Mouse (Mus musculus): ENCODE data around the gene Fam186b. TPM values are rescaled to one million over a fixed set of nuclear protein-coding genes. Genes with fewer than 3 reads are reported as not detected.

Gene Fam186b
- polyA plus RNA-seq, 1 experiment from 2014 or later = 0.74 TPM

- DNase-seq (no peak), ATAC-seq (ENCODE audit: low FRiP score, low TSS enrichment) (no peak)
- no peak overlapping the region for H3K9ac ChIP-seq (replicated peaks; ENCODE audit: low read length)
- no peak overlapping the region for H3K4me2 ChIP-seq (ENCODE audit: low read length)
- H3K9me3 ChIP-seq (ENCODE audit: control insufficient read depth, low read length) = no peaks in the 10 kb centered on the region
- H3K36me3 ChIP-seq (ENCODE audit: control insufficient read depth, insufficient read depth, low read length) = peaks cover 53% of the 10 kb centered on the region
- WGBS = 69% methylated on average over 2 of the region's 2 CpGs
- H3K4me3 ChIP-seq (replicated peaks; ENCODE audit: low read depth, low read length) = no peak overlapping the region
- H3K4me1 ChIP-seq (ENCODE audit: control insufficient read depth, insufficient read depth, low read length) = no peaks in the 10 kb centered on the region
- H3K27ac ChIP-seq (replicated peaks; ENCODE audit: low read depth, low read length) = no peak overlapping the region
- H3K27me3 ChIP-seq (ENCODE audit: control insufficient read depth, insufficient read depth, low read length) = no peaks in the 10 kb centered on the region
These were observed 30.7 kb upstream of the Fam186b start for GRCm38 (mm10) chr15:99326407-99326806.

GRCm38 (mm10) chr15:99325598-99325997 lies 29.9 kb upstream of the Fam186b start:
- Histone ChIP-seq H3K36me3 (ENCODE audit: control insufficient read depth, insufficient read depth, low read length) (peaks cover 61% of the 10 kb centered on the region), H3K4me2 (ENCODE audit: low read length) (no peak overlapping the region), H3K27ac (replicated peaks; ENCODE audit: low read depth, low read length) (no peak overlapping the region), H3K4me1 (ENCODE audit: control insufficient read depth, insufficient read depth, low read length) (no peaks in the 10 kb centered on the region), H3K9me3 (ENCODE audit: control insufficient read depth, low read length) (no peaks in the 10 kb centered on the region), H3K4me3 (replicated peaks; ENCODE audit: low read depth, low read length) (no peak overlapping the region), H3K27me3 (ENCODE audit: control insufficient read depth, insufficient read depth, low read length) (no peaks in the 10 kb centered on the region), H3K9ac (replicated peaks; ENCODE audit: low read length) (no peak overlapping the region)
- DNase-seq = no peak
- WGBS = 95% methylated on average over 6 of the region's 6 CpGs
- no peak for ATAC-seq (ENCODE audit: low FRiP score, low TSS enrichment)

GRCm38 (mm10) chr15:99324151-99324550 lies 28.5 kb upstream of the Fam186b start:
- H3K9ac ChIP-seq (replicated peaks; ENCODE audit: low read length) = no peak overlapping the region
- no peaks in the 10 kb centered on the region for H3K4me1 ChIP-seq (ENCODE audit: control insufficient read depth, insufficient read depth, low read length)
- H3K9me3 ChIP-seq (ENCODE audit: control insufficient read depth, low read length) = no peaks in the 10 kb centered on the region
- H3K4me3 ChIP-seq (replicated peaks; ENCODE audit: low read depth, low read length) = no peak overlapping the region
- DNase-seq (no peak), ATAC-seq (ENCODE audit: low FRiP score, low TSS enrichment) (no peak)
- WGBS = 91% methylated on average over 9 of the region's 9 CpGs
- no peak overlapping the region for H3K4me2 ChIP-seq (ENCODE audit: low read length)
- H3K36me3 ChIP-seq (ENCODE audit: control insufficient read depth, insufficient read depth, low read length) = peaks cover 75% of the 10 kb centered on the region
- H3K27ac ChIP-seq (replicated peaks; ENCODE audit: low read depth, low read length) = no peak overlapping the region
- no peaks in the 10 kb centered on the region for H3K27me3 ChIP-seq (ENCODE audit: control insufficient read depth, insufficient read depth, low read length)

- no peaks in the 10 kb centered on the region for H3K27me3 ChIP-seq (ENCODE audit: control insufficient read depth, insufficient read depth, low read length)
- 89% methylated on average over 9 of the region's 9 CpGs for WGBS
- no peak overlapping the region for H3K4me3 ChIP-seq (replicated peaks; ENCODE audit: low read depth, low read length)
- H3K36me3 ChIP-seq (ENCODE audit: control insufficient read depth, insufficient read depth, low read length) = peaks cover 92% of the 10 kb centered on the region
- H3K9me3 ChIP-seq (ENCODE audit: control insufficient read depth, low read length) = no peaks in the 10 kb centered on the region
- no peaks in the 10 kb centered on the region for H3K4me1 ChIP-seq (ENCODE audit: control insufficient read depth, insufficient read depth, low read length)
- no peak for ATAC-seq (ENCODE audit: low FRiP score, low TSS enrichment)
- no peak overlapping the region for H3K27ac ChIP-seq (replicated peaks; ENCODE audit: low read depth, low read length)
- H3K4me2 ChIP-seq (ENCODE audit: low read length) = no peak overlapping the region
- H3K9ac ChIP-seq (replicated peaks; ENCODE audit: low read length) = no peak overlapping the region
- no peak for DNase-seq
These were observed 25.3 kb upstream of the Fam186b start for GRCm38 (mm10) chr15:99320978-99321377.

GRCm38 (mm10) chr15:99320168-99320674 lies 24.5 kb upstream of the Fam186b start:
- Histone ChIP-seq H3K27ac (replicated peaks; ENCODE audit: low read depth, low read length) (0 out of 2 replicates have a peak overlapping the region, but pooled peaks have one; percentile 14), H3K4me1 (ENCODE audit: control insufficient read depth, insufficient read depth, low read length) (no peaks in the 10 kb centered on the region), H3K27me3 (ENCODE audit: control insufficient read depth, insufficient read depth, low read length) (no peaks in the 10 kb centered on the region), H3K9me3 (ENCODE audit: control insufficient read depth, low read length) (no peaks in the 10 kb centered on the region), H3K4me3 (replicated peaks; ENCODE audit: low read depth, low read length) (no peak overlapping the region), H3K9ac (replicated peaks; ENCODE audit: low read length) (no peak overlapping the region), H3K36me3 (ENCODE audit: control insufficient read depth, insufficient read depth, low read length) (peaks cover 93% of the 10 kb centered on the region), H3K4me2 (ENCODE audit: low read length) (no peak overlapping the region)
- 86% methylated on average over 10 of the region's 10 CpGs for WGBS
- ATAC-seq (ENCODE audit: low FRiP score, low TSS enrichment) (no peak), DNase-seq (no peak)

GRCm38 (mm10) chr15:99319411-99319871 lies 23.8 kb upstream of the Fam186b start:
- H3K27me3 ChIP-seq (ENCODE audit: control insufficient read depth, insufficient read depth, low read length) = no peaks in the 10 kb centered on the region
- H3K4me2 ChIP-seq (ENCODE audit: low read length) = no peak overlapping the region
- no peak for ATAC-seq (ENCODE audit: low FRiP score, low TSS enrichment)
- DNase-seq = no peak
- H3K9ac ChIP-seq (replicated peaks; ENCODE audit: low read length) = no peak overlapping the region
- H3K4me3 ChIP-seq (replicated peaks; ENCODE audit: low read depth, low read length) = no peak overlapping the region
- 0 out of 2 replicates have a peak overlapping the region, but pooled peaks have one; percentile 9 for H3K27ac ChIP-seq (replicated peaks; ENCODE audit: low read depth, low read length)
- H3K36me3 ChIP-seq (ENCODE audit: control insufficient read depth, insufficient read depth, low read length) = peaks cover 93% of the 10 kb centered on the region
- WGBS = 81% methylated on average over 3 of the region's 3 CpGs
- no peaks in the 10 kb centered on the region for H3K4me1 ChIP-seq (ENCODE audit: control insufficient read depth, insufficient read depth, low read length)
- no peaks in the 10 kb centered on the region for H3K9me3 ChIP-seq (ENCODE audit: control insufficient read depth, low read length)

- WGBS = 93% methylated on average over 14 of the region's 14 CpGs
- DNase-seq = no peak
- ATAC-seq (ENCODE audit: low FRiP score, low TSS enrichment) = no peak
These were observed 23.2 kb upstream of the Fam186b start for GRCm38 (mm10) chr15:99318861-99319410.

GRCm38 (mm10) chr15:99318071-99318470 lies 22.4 kb upstream of the Fam186b start:
- no peaks in the 10 kb centered on the region for H3K9me3 ChIP-seq (ENCODE audit: control insufficient read depth, low read length)
- no peaks in the 10 kb centered on the region for H3K27me3 ChIP-seq (ENCODE audit: control insufficient read depth, insufficient read depth, low read length)
- H3K4me1 ChIP-seq (ENCODE audit: control insufficient read depth, insufficient read depth, low read length) = no peaks in the 10 kb centered on the region
- WGBS = 93% methylated on average over 6 of the region's 6 CpGs
- no peak overlapping the region for H3K4me2 ChIP-seq (ENCODE audit: low read length)
- H3K4me3 ChIP-seq (replicated peaks; ENCODE audit: low read depth, low read length) = no peak overlapping the region
- DNase-seq (no peak), ATAC-seq (ENCODE audit: low FRiP score, low TSS enrichment) (no peak)
- H3K9ac ChIP-seq (replicated peaks; ENCODE audit: low read length) = no peak overlapping the region
- peaks cover 93% of the 10 kb centered on the region for H3K36me3 ChIP-seq (ENCODE audit: control insufficient read depth, insufficient read depth, low read length)
- H3K27ac ChIP-seq (replicated peaks; ENCODE audit: low read depth, low read length) = no peak overlapping the region

More at GRCm38 (mm10) chr15:99318861-99319410, 23.2 kb upstream of the Fam186b start:
- H3K9me3 ChIP-seq (ENCODE audit: control insufficient read depth, low read length) = no peaks in the 10 kb centered on the region
- H3K9ac ChIP-seq (replicated peaks; ENCODE audit: low read length) = no peak overlapping the region
- H3K4me1 ChIP-seq (ENCODE audit: control insufficient read depth, insufficient read depth, low read length) = no peaks in the 10 kb centered on the region
- H3K4me3 ChIP-seq (replicated peaks; ENCODE audit: low read depth, low read length) = no peak overlapping the region
- peaks cover 92% of the 10 kb centered on the region for H3K36me3 ChIP-seq (ENCODE audit: control insufficient read depth, insufficient read depth, low read length)
- 0 out of 2 replicates have a peak overlapping the region, but pooled peaks have one; percentile 9 for H3K27ac ChIP-seq (replicated peaks; ENCODE audit: low read depth, low read length)
- no peak overlapping the region for H3K4me2 ChIP-seq (ENCODE audit: low read length)
- H3K27me3 ChIP-seq (ENCODE audit: control insufficient read depth, insufficient read depth, low read length) = no peaks in the 10 kb centered on the region

GRCm38 (mm10) chr15:99317267-99317651 lies 21.6 kb upstream of the Fam186b start:
- no peak for ATAC-seq (ENCODE audit: low FRiP score, low TSS enrichment)
- WGBS = 92% methylated on average over 2 of the region's 2 CpGs
- peaks cover 95% of the 10 kb centered on the region for H3K36me3 ChIP-seq (ENCODE audit: control insufficient read depth, insufficient read depth, low read length)

More at GRCm38 (mm10) chr15:99317267-99317651, 21.6 kb upstream of the Fam186b start:
- no peaks in the 10 kb centered on the region for H3K9me3 ChIP-seq (ENCODE audit: control insufficient read depth, low read length)
- no peaks in the 10 kb centered on the region for H3K27me3 ChIP-seq (ENCODE audit: control insufficient read depth, insufficient read depth, low read length)
- no peak overlapping the region for H3K9ac ChIP-seq (replicated peaks; ENCODE audit: low read length)
- DNase-seq = no peak
- H3K4me3 ChIP-seq (replicated peaks; ENCODE audit: low read depth, low read length) = no peak overlapping the region
- no peaks in the 10 kb centered on the region for H3K4me1 ChIP-seq (ENCODE audit: control insufficient read depth, insufficient read depth, low read length)
- H3K27ac ChIP-seq (replicated peaks; ENCODE audit: low read depth, low read length) = peak overlapping the region; percentile 75
- H3K4me2 ChIP-seq (ENCODE audit: low read length) = no peak overlapping the region
